In the genomic region with DNA sequence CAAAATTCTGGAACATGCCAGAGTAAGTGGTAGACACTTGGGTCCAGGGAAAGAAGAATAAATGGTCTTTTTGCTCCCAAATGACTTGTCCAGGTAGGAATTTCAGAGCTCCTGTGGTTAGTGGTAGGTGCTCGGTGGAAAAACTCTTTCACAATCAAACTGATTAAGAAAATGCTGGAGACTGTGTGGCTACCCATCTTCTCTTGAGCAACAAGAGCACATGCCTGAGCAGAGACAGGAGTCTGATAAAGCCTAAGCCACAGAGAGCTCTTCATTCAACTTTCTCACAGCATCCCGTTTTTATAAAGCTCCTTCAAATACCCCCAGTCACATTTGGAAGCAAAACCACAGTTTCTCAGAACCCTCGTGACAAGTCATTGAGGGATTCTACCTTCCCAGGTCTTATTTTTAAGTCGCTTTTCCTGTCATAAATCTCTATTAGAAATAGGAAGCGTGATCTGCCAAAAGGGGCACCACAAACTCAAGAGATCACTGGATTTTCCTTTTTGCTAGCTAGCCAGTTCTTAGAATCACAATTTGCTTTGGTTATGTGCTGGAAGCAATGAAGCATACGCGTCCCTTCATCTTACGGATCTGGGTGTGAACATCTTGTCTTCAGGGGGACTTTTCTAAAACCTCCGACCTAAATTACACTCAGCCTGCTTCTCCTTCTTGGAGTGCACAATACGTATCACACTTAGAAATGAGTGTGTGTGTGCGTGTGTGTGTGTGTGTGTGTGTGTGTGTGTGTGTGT, we compare ENCODE assay signal across 23 mouse cellular contexts. TPM values are rescaled to one million over a fixed set of nuclear protein-coding genes. Genes with fewer than 3 reads are reported as not detected.
A peak's percentile ranks its signal among the peaks of the same experiment; 100 is the strongest.
DNase-seq lines count a peak whose midpoint lies in the region; ATAC-seq lines count a peak whose summit lies in the region.
"Had no signal": no experiment of that assay in that cellular context is flagged by ENCODE, and none has a peak within 500 bp of the region (broad histone marks: within the 10 kb centered on the region; RNA-seq: fewer than 3 reads in every experiment).

No protein-coding gene starts in this region.

- no peaks in the 10 kb centered on the region for H3K36me3 ChIP-seq in midbrain, embryonic 11.5 days (ENCODE audit: control insufficient read depth, insufficient read depth, low read length)
- no peaks in the 10 kb centered on the region for H3K36me3 ChIP-seq in midbrain, embryonic 13.5 days
- peaks cover 1% of the 10 kb centered on the region for H3K36me3 ChIP-seq in splenic B cell, adult 2 months (ENCODE audit: control insufficient read depth, insufficient read depth, low read length, poor library complexity, severe bottlenecking)
- H3K36me3 ChIP-seq: hindbrain, embryonic 15.5 days; midbrain, embryonic 15.5 days had no signal

- ATAC-seq in midbrain, embryonic 11.5 days (ENCODE audit: low FRiP score): no peak
- no peak for ATAC-seq in midbrain, embryonic 13.5 days
- ATAC-seq in granulocyte monocyte progenitor cell, adult 5-6 weeks (replicated peaks; ENCODE audit: poor library complexity, severe bottlenecking): peak; percentile 42
- ATAC-seq: forebrain, embryonic 16.5 days; intestine, embryonic 16.5 days; lung, postnatal 0 days; midbrain, embryonic 15.5 days had no signal

- 90% methylated on average over 11 of the region's 11 CpGs for WGBS in midbrain, embryonic 11.5 days
- 84% methylated on average over 11 of the region's 11 CpGs for WGBS in midbrain, embryonic 13.5 days

- H3K9me3 ChIP-seq in midbrain, embryonic 11.5 days (ENCODE audit: control insufficient read depth, low read length): no peaks in the 10 kb centered on the region
- H3K9me3 ChIP-seq in midbrain, embryonic 13.5 days: no peaks in the 10 kb centered on the region
- H3K9me3 ChIP-seq: hindbrain, embryonic 15.5 days; midbrain, embryonic 15.5 days had no signal

- H3K9ac ChIP-seq in midbrain, embryonic 11.5 days (ENCODE audit: low read length): no peak overlapping the region
- no peak overlapping the region for H3K9ac ChIP-seq in midbrain, embryonic 13.5 days (replicated peaks)
- H3K9ac ChIP-seq: hindbrain, embryonic 15.5 days; midbrain, embryonic 15.5 days had no signal

- no peaks in the 10 kb centered on the region for H3K27me3 ChIP-seq in midbrain, embryonic 11.5 days (ENCODE audit: control insufficient read depth, insufficient read depth, low read length)
- H3K27me3 ChIP-seq in midbrain, embryonic 13.5 days: no peaks in the 10 kb centered on the region
- H3K27me3 ChIP-seq in splenic B cell, adult 2 months (ENCODE audit: control insufficient read depth, insufficient read depth, low read length, poor library complexity, severe bottlenecking): no peaks in the 10 kb centered on the region
- H3K27me3 ChIP-seq: hindbrain, embryonic 15.5 days; midbrain, embryonic 15.5 days had no signal

- no peak overlapping the region for H3K4me3 ChIP-seq in midbrain, embryonic 11.5 days (ENCODE audit: low read depth, low read length)
- H3K4me3 ChIP-seq in midbrain, embryonic 13.5 days (replicated peaks): no peak overlapping the region
- H3K4me3 ChIP-seq: hindbrain, embryonic 15.5 days; left cerebral cortex, adult 2 months; midbrain, embryonic 15.5 days; myocyte had no signal

- no peak overlapping the region for H3K27ac ChIP-seq in midbrain, embryonic 11.5 days (ENCODE audit: low read depth, low read length)
- no peak overlapping the region for H3K27ac ChIP-seq in midbrain, embryonic 13.5 days
- H3K27ac ChIP-seq: hindbrain, embryonic 15.5 days; left cerebral cortex, adult 2 months; midbrain, embryonic 15.5 days; stomach, postnatal 0 days had no signal

- peak; percentile 78 for DNase-seq in heart, adult 11 months
- DNase-seq in heart, adult 18-20 months: no peak
- peak; percentile 66 for DNase-seq in midbrain, embryonic 11.5 days (ENCODE audit: low spot score, missing footprints)
- DNase-seq in splenic B cell, adult 2 months (ENCODE audit: low read depth, low spot score): peak; percentile 61
- DNase-seq in layer of hippocampus, adult 11-12 months (ENCODE audit: low spot score): no peak
- DNase-seq in neural tube, embryonic 10.5 days (ENCODE audit: extremely low spot score, low spot score): no peak
- DNase-seq: cerebellum, adult 11 months; cerebellum, postnatal 14 days; embryo, embryonic 11 days; heart, postnatal 36 days; left cerebral cortex, postnatal 4 days; liver; right cerebral cortex, postnatal 14 days had no signal

- no peaks in the 10 kb centered on the region; the same call in 1 of the 2 replicates for H3K4me1 ChIP-seq in midbrain, embryonic 11.5 days (ENCODE audit: control insufficient read depth, insufficient read depth, low read length)
- peaks cover 11% of the 10 kb centered on the region for H3K4me1 ChIP-seq in midbrain, embryonic 13.5 days (replicated peaks)
- H3K4me1 ChIP-seq: hindbrain, embryonic 15.5 days; midbrain, embryonic 15.5 days had no signal

- H3K4me2 ChIP-seq in midbrain, embryonic 11.5 days: no peak overlapping the region
- no peak overlapping the region for H3K4me2 ChIP-seq in midbrain, embryonic 13.5 days (replicated peaks)
- H3K4me2 ChIP-seq: hindbrain, embryonic 15.5 days; midbrain, embryonic 15.5 days had no signal

RNA-seq across cellular contexts. Expression of gene Fli1, which starts 40.2 kb away (rescaled TPM):
- total RNA-seq in heart, adult 18-20 months (2021): 10 to 100 TPM; 17.1 to 19.3 TPM
- 12.6 and 12.8 TPM in 2 replicates for polyA plus RNA-seq in midbrain, embryonic 11.5 days (2014; fragmentation: Nextera tagmentation; extraction: Ambion mirVana)
- 6.2 and 7.1 TPM in 2 replicates for polyA plus RNA-seq in midbrain, embryonic 13.5 days (2015; fragmentation: Nextera tagmentation; extraction: Ambion mirVana)
- total RNA-seq in granulocyte monocyte progenitor cell, adult 5-6 weeks (2014; fragmentation: Nextera tagmentation): 63.4 and 68.3 TPM in 2 replicates
- 106 and 109 TPM in 2 replicates for total RNA-seq in granulocyte monocyte progenitor cell, adult 5-6 weeks (2017)
- polyA plus RNA-seq: myocyte had no signal

Comparison
In these comparisons a context has a peak if more than half of its experiments do, and no peak if none do; other contexts are left out.
1. DNase-seq: peak in heart, adult 11 months (single experiment), midbrain, embryonic 11.5 days (single experiment) and splenic B cell, adult 2 months (single experiment); none in heart, adult 18-20 months (0 of 2), layer of hippocampus, adult 11-12 months (single experiment) and neural tube, embryonic 10.5 days (single experiment).